Comparison of ENCODE assay signal across 8 mouse cellular contexts in genomic region chr9:102689940-102690642, GRCm38 (mm10). TPM values are rescaled to one million over a fixed set of nuclear protein-coding genes. Genes with fewer than 3 reads are reported as not detected.
DNase-seq lines count a peak whose midpoint lies in the region; ATAC-seq lines count a peak whose summit lies in the region.

No protein-coding gene starts in this region.

- H3K36me3 ChIP-seq in intestine, embryonic 14.5 days (ENCODE audit: control insufficient read depth, insufficient read depth, low read length), result no peaks in the 10 kb centered on the region
- H3K36me3 ChIP-seq in limb, embryonic 11.5 days (ENCODE audit: control insufficient read depth, insufficient read depth, low read length), result no peaks in the 10 kb centered on the region
- no peaks in the 10 kb centered on the region for H3K36me3 ChIP-seq in midbrain, embryonic 14.5 days (ENCODE audit: control insufficient read depth, insufficient read depth, low read length)

- peaks cover 34% of the 10 kb centered on the region for H3K4me1 ChIP-seq in intestine, embryonic 14.5 days (replicated peaks; ENCODE audit: control insufficient read depth, insufficient read depth, low read length)
- H3K4me1 ChIP-seq in limb, embryonic 11.5 days (ENCODE audit: control insufficient read depth, insufficient read depth, low read length), result peaks cover 26% of the 10 kb centered on the region
- peaks cover 29% of the 10 kb centered on the region for H3K4me1 ChIP-seq in midbrain, embryonic 14.5 days (ENCODE audit: control insufficient read depth, insufficient read depth, low read length)

- 0 out of 2 replicates have a peak, but pooled peaks cover 4% of the 10 kb centered on the region for H3K27me3 ChIP-seq in intestine, embryonic 14.5 days (replicated peaks; ENCODE audit: control insufficient read depth, insufficient read depth, low read length)
- H3K27me3 ChIP-seq in limb, embryonic 11.5 days (ENCODE audit: control insufficient read depth, insufficient read depth, low read length), result peaks cover 17% of the 10 kb centered on the region
- no peaks in the 10 kb centered on the region for H3K27me3 ChIP-seq in midbrain, embryonic 14.5 days (ENCODE audit: control insufficient read depth, insufficient read depth, low read length)

- WGBS in intestine, embryonic 14.5 days, result 2% methylated on average over 43 of the region's 44 CpGs
- under 1% methylated on average over 44 of the region's 44 CpGs for WGBS in limb, embryonic 11.5 days
- WGBS in midbrain, embryonic 14.5 days, result 0% methylated on average over 44 of the region's 44 CpGs

- peak overlapping the region; percentile 100 for H3K4me2 ChIP-seq in intestine, embryonic 14.5 days (ENCODE audit: low read length)
- peak overlapping the region; percentile 74 for H3K4me2 ChIP-seq in limb, embryonic 11.5 days (ENCODE audit: low read depth, severe bottlenecking)
- H3K4me2 ChIP-seq in midbrain, embryonic 14.5 days (ENCODE audit: low read length), result peak overlapping the region; percentile 78

- DNase-seq in adrenal gland, adult (ENCODE audit: inconsistent age in 2 of 2, low spot score in 1 of 2), result peak; percentile 28 to 66
- DNase-seq in adrenal gland, adult 8-10 months, result no peak
- DNase-seq in cerebellum, adult 9-10 months, result peak; percentile 85
- DNase-seq in intestine, embryonic 14.5 days (ENCODE audit: low spot score), result peak; percentile 82
- DNase-seq in limb, embryonic 11.5 days (ENCODE audit: low spot score), result peak; percentile 62
- peak; percentile 92 for DNase-seq in midbrain, embryonic 14.5 days
- no peak for DNase-seq in urinary bladder, postnatal 25 days (ENCODE audit: low spot score)

- peak overlapping the region; percentile 51; the same call in 1 of the 2 replicates for H3K27ac ChIP-seq in intestine, embryonic 14.5 days (ENCODE audit: low read depth)
- H3K27ac ChIP-seq in limb, embryonic 11.5 days (replicated peaks; ENCODE audit: low read depth, low read length), result no peak overlapping the region
- H3K27ac ChIP-seq in midbrain, embryonic 14.5 days (replicated peaks; ENCODE audit: low read depth, low read length), result peak overlapping the region; percentile 98

- H3K4me3 ChIP-seq in intestine, embryonic 14.5 days (ENCODE audit: low read depth, low read length), result peak overlapping the region; percentile 50
- H3K4me3 ChIP-seq in limb, embryonic 11.5 days (ENCODE audit: low read depth, low read length), result peak overlapping the region; percentile 26
- H3K4me3 ChIP-seq in midbrain, embryonic 14.5 days (replicated peaks; ENCODE audit: low read depth, low read length), result peak overlapping the region; percentile 47

- H3K9ac ChIP-seq in intestine, embryonic 14.5 days (ENCODE audit: low read length), result peak overlapping the region; percentile 52
- peak overlapping the region; percentile 38 for H3K9ac ChIP-seq in limb, embryonic 11.5 days (ENCODE audit: low read length)
- H3K9ac ChIP-seq in midbrain, embryonic 14.5 days (replicated peaks; ENCODE audit: low read length), result peak overlapping the region; percentile 74

- no peaks in the 10 kb centered on the region for H3K9me3 ChIP-seq in intestine, embryonic 14.5 days (ENCODE audit: control insufficient read depth, low read length)
- H3K9me3 ChIP-seq in limb, embryonic 11.5 days (ENCODE audit: control insufficient read depth, low read length), result no peaks in the 10 kb centered on the region
- H3K9me3 ChIP-seq in midbrain, embryonic 14.5 days (ENCODE audit: control insufficient read depth, low read length), result no peaks in the 10 kb centered on the region

- ATAC-seq in frontal cortex, adult (ENCODE audit: low TSS enrichment), result peak; percentile 72
- ATAC-seq in intestine, embryonic 14.5 days (replicated peaks; ENCODE audit: low FRiP score, low TSS enrichment, low read depth), result peak; percentile 79
- peak; percentile 68 for ATAC-seq in limb, embryonic 11.5 days (ENCODE audit: insufficient number of reproducible peaks, low FRiP score, low TSS enrichment, low read depth)
- peak; percentile 90 for ATAC-seq in midbrain, embryonic 14.5 days (ENCODE audit: low FRiP score, low TSS enrichment)

RNA-seq across cellular contexts. Expression of gene Amotl2, which starts 26.4 kb away (rescaled TPM):
- 100 to 1,000 TPM in 2 of 4 experiments, 10 to 100 TPM in 2; 77.4 to 388 (median 110) TPM for total RNA-seq in adrenal gland, adult 8-10 months (2022)
- polyA plus RNA-seq in intestine, embryonic 14.5 days (2014; fragmentation: Nextera tagmentation; extraction: Ambion mirVana), result 29.3 and 33.6 TPM in 2 replicates
- 34.3 and 40.6 TPM in 2 replicates for polyA plus RNA-seq in limb, embryonic 11.5 days (2014; fragmentation: Nextera tagmentation; extraction: Ambion mirVana)
- polyA plus RNA-seq in midbrain, embryonic 14.5 days (2014; fragmentation: Nextera tagmentation; extraction: Ambion mirVana), result 61.0 and 77.7 TPM in 2 replicates

Comparison
In these comparisons a context has a peak if more than half of its experiments do, and no peak if none do; other contexts are left out.
1. DNase-seq: peak in adrenal gland, adult (2 of 2), cerebellum, adult 9-10 months (single experiment), intestine, embryonic 14.5 days (single experiment), limb, embryonic 11.5 days (single experiment) and midbrain, embryonic 14.5 days (single experiment); none in adrenal gland, adult 8-10 months (single experiment) and urinary bladder, postnatal 25 days (single experiment).
2. Peak in every context shown above with its lines, with median percentiles within 50 percentile points of each other: ATAC-seq, H3K4me2 ChIP-seq, H3K4me3 ChIP-seq and H3K9ac ChIP-seq.